ENCODE assay signal across 12 mouse cellular contexts in the genomic region with DNA sequence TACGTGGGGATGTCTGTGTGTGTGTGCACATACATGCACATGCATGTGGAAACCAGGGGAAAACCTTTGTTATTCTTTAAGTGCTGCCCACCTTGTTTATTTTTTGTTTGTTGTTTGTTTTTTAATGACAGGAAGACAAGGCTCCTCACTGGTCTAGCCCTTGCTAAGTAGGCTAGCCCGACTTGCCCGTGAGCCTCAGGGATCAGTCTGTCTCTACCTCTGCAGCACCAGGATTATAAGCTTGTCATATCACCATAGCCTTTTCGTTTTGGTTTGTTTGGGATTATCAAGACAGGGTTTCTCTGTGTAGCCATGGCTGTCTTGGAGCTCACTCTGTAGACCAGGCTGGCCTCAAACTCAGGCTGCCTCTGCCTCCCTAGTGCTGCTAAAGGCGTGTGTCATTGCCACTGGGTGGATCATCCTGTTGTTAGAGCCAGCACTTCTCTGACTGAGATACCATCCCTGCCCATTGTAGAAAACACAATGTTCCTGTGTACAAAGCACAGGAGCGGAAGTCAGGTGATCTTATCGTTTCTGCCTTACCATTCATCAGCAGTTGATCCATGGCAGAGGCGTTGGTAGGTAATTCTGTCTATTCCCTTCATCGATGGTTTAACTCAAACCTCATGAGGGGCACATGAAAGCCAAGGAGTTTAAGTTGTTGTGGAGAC. TPM values are rescaled to one million over a fixed set of nuclear protein-coding genes. Genes with fewer than 3 reads are reported as not detected.
DNase-seq lines count a peak whose midpoint lies in the region; ATAC-seq and TF ChIP-seq lines count a peak whose summit lies in the region.
"Had no signal": no experiment of that assay in that cellular context is flagged by ENCODE, and none has a peak within 500 bp of the region (broad histone marks: within the 10 kb centered on the region; RNA-seq: fewer than 3 reads in every experiment).

No protein-coding gene starts in this region.

- H3K4me2 ChIP-seq in stomach, embryonic 14.5 days (replicated peaks; ENCODE audit: low read depth, low read length): no peak overlapping the region
- no peak overlapping the region for H3K4me2 ChIP-seq in stomach, postnatal 0 days (replicated peaks; ENCODE audit: low read depth)
- no peak overlapping the region for H3K4me2 ChIP-seq in liver, embryonic 16.5 days (ENCODE audit: low read depth, low read length)

- H3K36me3 ChIP-seq in heart, embryonic 10.5 days: no peaks in the 10 kb centered on the region
- no peaks in the 10 kb centered on the region for H3K36me3 ChIP-seq in stomach, embryonic 14.5 days (ENCODE audit: control insufficient read depth, insufficient read depth, low read length)
- no peaks in the 10 kb centered on the region for H3K36me3 ChIP-seq in stomach, postnatal 0 days (ENCODE audit: control insufficient read depth, insufficient read depth, low read length)
- no peaks in the 10 kb centered on the region for H3K36me3 ChIP-seq in liver, embryonic 16.5 days (ENCODE audit: control insufficient read depth, insufficient read depth)

- WGBS in heart, embryonic 10.5 days: 85% methylated on average over 9 of the region's 9 CpGs
- 84% methylated on average over 9 of the region's 9 CpGs for WGBS in stomach, embryonic 14.5 days
- WGBS in stomach, postnatal 0 days: 85% methylated on average over 9 of the region's 9 CpGs
- 74% methylated on average over 9 of the region's 9 CpGs for WGBS in liver, embryonic 16.5 days (ENCODE audit: insufficient replicate concordance)

- no peak for DNase-seq in heart, embryonic 10.5 days (ENCODE audit: low spot score)
- DNase-seq in heart, postnatal 14 days: no peak
- no peak for DNase-seq in stomach, postnatal 0 days (ENCODE audit: low spot score)
- DNase-seq in B cell, adult 2 months: no peak
- no peak for DNase-seq in cerebellum, adult 11-12 months
- DNase-seq in adrenal gland, adult 8-10 months: no peak

- TF ChIP-seq CTCF in stomach, postnatal 0 days (IDR thresholded peaks at IDR 0.05; ENCODE audit: low read depth): no peak

- ATAC-seq in stomach, embryonic 14.5 days (ENCODE audit: insufficient number of reproducible peaks, insufficient read depth, low FRiP score, low read depth): peak; percentile 24; the same call in 1 of the 2 replicates
- ATAC-seq in stomach, postnatal 0 days (ENCODE audit: low FRiP score, low TSS enrichment): no peak
- ATAC-seq in liver, embryonic 16.5 days (ENCODE audit: low read depth): no peak

- H3K27me3 ChIP-seq in heart, embryonic 10.5 days (ENCODE audit: insufficient read depth, poor library complexity, severe bottlenecking): peaks cover 4% of the 10 kb centered on the region; the same call in 1 of the 2 replicates
- no peaks in the 10 kb centered on the region for H3K27me3 ChIP-seq in stomach, embryonic 14.5 days (ENCODE audit: control insufficient read depth, insufficient read depth, low read length)
- no peaks in the 10 kb centered on the region for H3K27me3 ChIP-seq in stomach, postnatal 0 days (ENCODE audit: control insufficient read depth, insufficient read depth, low read length)
- no peaks in the 10 kb centered on the region for H3K27me3 ChIP-seq in liver, embryonic 16.5 days (ENCODE audit: control insufficient read depth, insufficient read depth, low read depth, low read length)

- intact Hi-C loops in heart, postnatal 14 days (cut with DNase I): loop anchor here (2.0 kb wide), 2 partner anchors 82 to 148 kb away; a partner anchor contains a TSS

- no peaks in the 10 kb centered on the region for H3K9me3 ChIP-seq in heart, embryonic 10.5 days
- no peaks in the 10 kb centered on the region for H3K9me3 ChIP-seq in stomach, embryonic 14.5 days (ENCODE audit: control insufficient read depth, low read depth, low read length)
- H3K9me3 ChIP-seq in stomach, postnatal 0 days (ENCODE audit: control insufficient read depth, low read length): no peaks in the 10 kb centered on the region
- no peaks in the 10 kb centered on the region for H3K9me3 ChIP-seq in liver, embryonic 16.5 days (replicated peaks; ENCODE audit: control insufficient read depth, low read length)

- peaks cover 12% of the 10 kb centered on the region for H3K4me1 ChIP-seq in heart, embryonic 10.5 days
- H3K4me1 ChIP-seq in stomach, embryonic 14.5 days (ENCODE audit: control insufficient read depth, insufficient read depth, low read length): peaks cover 12% of the 10 kb centered on the region
- 0 out of 2 replicates have a peak, but pooled peaks cover 2% of the 10 kb centered on the region for H3K4me1 ChIP-seq in stomach, postnatal 0 days (replicated peaks; ENCODE audit: control insufficient read depth, insufficient read depth)
- H3K4me1 ChIP-seq in liver, embryonic 16.5 days (ENCODE audit: control insufficient read depth, low read depth, low read length): peaks cover 57% of the 10 kb centered on the region

- H3K27ac ChIP-seq in heart, embryonic 10.5 days: peak overlapping the region; percentile 63; the same call in 1 of the 2 replicates
- H3K27ac ChIP-seq in stomach, embryonic 14.5 days (ENCODE audit: low read length): no peak overlapping the region
- no peak overlapping the region for H3K27ac ChIP-seq in stomach, postnatal 0 days (replicated peaks)
- peak overlapping the region; percentile 90 for H3K27ac ChIP-seq in liver, embryonic 16.5 days (ENCODE audit: low read length)

- H3K9ac ChIP-seq in stomach, embryonic 14.5 days (replicated peaks; ENCODE audit: low read depth, low read length): no peak overlapping the region
- no peak overlapping the region for H3K9ac ChIP-seq in stomach, postnatal 0 days (ENCODE audit: low read length)
- peak overlapping the region; percentile 28 for H3K9ac ChIP-seq in liver, embryonic 16.5 days (ENCODE audit: low read depth, low read length)

- TF ChIP-seq EP300 in stomach, postnatal 0 days (optimal IDR thresholded peaks at IDR 0.05): no peak

- H3K4me3 ChIP-seq in heart, embryonic 10.5 days: no peak overlapping the region
- no peak overlapping the region for H3K4me3 ChIP-seq in stomach, embryonic 14.5 days (ENCODE audit: low read depth, low read length)
- H3K4me3 ChIP-seq in stomach, postnatal 0 days (ENCODE audit: low read depth, low read length): no peak overlapping the region
- H3K4me3 ChIP-seq in liver, embryonic 16.5 days (ENCODE audit: low read depth, low read length): no peak overlapping the region

RNA-seq across cellular contexts. Expression of a gene that starts 37.1 kb away (rescaled TPM):
- 1.0 and 2.0 TPM in 2 replicates for polyA plus RNA-seq in heart, embryonic 10.5 days (2016; fragmentation: Nextera tagmentation; extraction: Ambion mirVana)
- total RNA-seq in heart, postnatal 14 days (2021): not detected
- polyA plus RNA-seq in stomach, embryonic 14.5 days (2014; fragmentation: Nextera tagmentation; extraction: Ambion mirVana): 0.72 TPM in 1 of 2 replicates, not detected in the other
- polyA plus RNA-seq in stomach, postnatal 0 days (2015; fragmentation: Nextera tagmentation; extraction: Ambion mirVana): 0.08 and 0.12 TPM in 2 replicates
- polyA plus RNA-seq in liver, embryonic 16.5 days (2015; fragmentation: Nextera tagmentation; extraction: Ambion mirVana): 2.2 and 2.4 TPM in 2 replicates
- not detected for total RNA-seq in adrenal gland, adult 8-10 months (2022)
- total RNA-seq: adrenal gland, postnatal 36 days; gastrocnemius, postnatal 10 days had no signal
- polyA plus RNA-seq: intestine, embryonic 14.5 days; lung, postnatal 0 days had no signal

Comparison
In these comparisons a context has a peak if more than half of its experiments do, and no peak if none do; other contexts are left out.
1. H3K27ac ChIP-seq: peak in heart, embryonic 10.5 days (single experiment) and liver, embryonic 16.5 days (single experiment); none in stomach, embryonic 14.5 days (single experiment) and stomach, postnatal 0 days (single experiment).